Mouse (Mus musculus) liver, postnatal 0 days (tissue): Measurements from ENCODE around the gene 6030408B16Rik. TPM values are rescaled to one million over a fixed set of nuclear protein-coding genes. Genes with fewer than 3 reads are reported as not detected.

Source experiments
- ATAC-seq: fragments of 200-750 bp; cut with Nextera tagmentation; 2 replicates; pipeline ENCODE4 v1.8.0; 2017; ENCODE audit warnings: mild to moderate bottlenecking, moderate library complexity
- DNase-seq: peaks from one replicate; pipeline ENCODE4 v3.0.0-alpha.2; 2016
- H3K27ac ChIP-seq: fragments of 300-500 bp; sonication (generic); 2 replicates; pipeline ENCODE4 v1.5.1; 2014; ENCODE audit warnings: antibody characterized with exemption, moderate library complexity, mild to moderate bottlenecking, low read depth
- H3K27me3 ChIP-seq: fragments of 300-500 bp; sonication (generic); 2 replicates; pipeline ENCODE4 v1.6.1; 2014; ENCODE audit warnings: low read length, control low read depth, mixed read lengths; ENCODE audit not compliant: insufficient read depth
- H3K36me3 ChIP-seq: fragments of 300-500 bp; sonication (generic); replicated peaks from 2 replicates; pipeline ENCODE4 v1.6.1; 2014; ENCODE audit warnings: mild to moderate bottlenecking, control low read depth, low read length, moderate library complexity, mixed read lengths; ENCODE audit not compliant: insufficient read depth
- H3K4me1 ChIP-seq: fragments of 300-500 bp; sonication (generic); 2 replicates; pipeline ENCODE4 v1.6.1; 2014; ENCODE audit warnings: antibody characterized with exemption, mild to moderate bottlenecking, control low read depth; ENCODE audit not compliant: insufficient read depth
- H3K4me2 ChIP-seq: fragments of 300-500 bp; sonication (generic); 2 replicates; pipeline ENCODE4 v1.6.1; 2014; ENCODE audit warnings: low read depth, mild to moderate bottlenecking, low read length, moderate library complexity, mixed read lengths
- H3K4me3 ChIP-seq: fragments of 300-500 bp; sonication (generic); 2 replicates; pipeline ENCODE4 v1.5.1; 2014; ENCODE audit warnings: low read depth, low read length
- H3K9ac ChIP-seq: fragments of 300-500 bp; sonication (generic); replicated peaks from 2 replicates; pipeline ENCODE4 v1.6.1; 2014; ENCODE audit warnings: mild to moderate bottlenecking, moderate library complexity
- H3K9me3 ChIP-seq: fragments of 300-500 bp; sonication (generic); 2 replicates; pipeline ENCODE4 v1.6.1; 2016; ENCODE audit warnings: mild to moderate bottlenecking, control low read depth, low read length, mixed read lengths
- CTCF ChIP-seq: sonication (generic); IDR thresholded peaks from 2 replicates; pipeline ENCODE4 v1.5.1; 2016; ENCODE audit warnings: antibody characterized with exemption, low read depth
- EP300 ChIP-seq: IDR thresholded peaks from 2 replicates; pipeline ENCODE4 v1.6.1; 2016; ENCODE audit warnings: antibody characterized with exemption, low read depth, mild to moderate bottlenecking
- WGBS: fragments of 180-500 bp; shearing (Covaris S2); extraction: QIAGEN DNeasy Blood & Tissue Kit; methylation state at CpG from one replicate; pipeline ENCODE4 v1.1.7; 2014; ENCODE audit not compliant: insufficient replicate concordance; 5-methylcytosine and 5-hydroxymethylcytosine counted together
- polyA plus RNA-seq: library from polyadenylated mRNA; unstranded; fragments of >200 nt; fragmentation: Nextera tagmentation; extraction: Ambion mirVana; gene quantifications from 2 replicates; pipeline ENCODE4 v1.2.1, GENCODE M21; 2015

Gene 6030408B16Rik
- polyA plus RNA-seq, 1 experiment from 2014 or later = 0.36 TPM

GRCm38 (mm10) chr15:101274380-101274779 lies 18.6 kb upstream of the 6030408B16Rik start:
- Histone ChIP-seq H3K4me2 (no peak overlapping the region), H3K27me3 (0 out of 2 replicates have a peak, but pooled peaks cover under 1% of the 10 kb centered on the region), H3K4me3 (no peak overlapping the region), H3K27ac (no peak overlapping the region), H3K36me3 (peaks cover 12% of the 10 kb centered on the region), H3K9ac (no peak overlapping the region), H3K9me3 (no peaks in the 10 kb centered on the region), H3K4me1 (no peaks in the 10 kb centered on the region)
- no peak for ATAC-seq
- WGBS = 30% methylated on average over 6 of the region's 6 CpGs
- no peak for TF ChIP-seq CTCF
- no peak for TF ChIP-seq EP300
- DNase-seq = no peak

GRCm38 (mm10) chr15:101277351-101277899 lies 15.6 kb upstream of the 6030408B16Rik start:
- Histone ChIP-seq H3K4me2 (no peak overlapping the region), H3K4me3 (no peak overlapping the region), H3K36me3 (peaks cover 7% of the 10 kb centered on the region), H3K27ac (no peak overlapping the region), H3K9me3 (no peaks in the 10 kb centered on the region), H3K4me1 (no peaks in the 10 kb centered on the region), H3K27me3 (no peaks in the 10 kb centered on the region), H3K9ac (no peak overlapping the region)
- TF ChIP-seq EP300 (no peak), CTCF (no peak)
- no peak for ATAC-seq
- WGBS = 75% methylated on average over 11 of the region's 11 CpGs
- no peak for DNase-seq

DNA sequence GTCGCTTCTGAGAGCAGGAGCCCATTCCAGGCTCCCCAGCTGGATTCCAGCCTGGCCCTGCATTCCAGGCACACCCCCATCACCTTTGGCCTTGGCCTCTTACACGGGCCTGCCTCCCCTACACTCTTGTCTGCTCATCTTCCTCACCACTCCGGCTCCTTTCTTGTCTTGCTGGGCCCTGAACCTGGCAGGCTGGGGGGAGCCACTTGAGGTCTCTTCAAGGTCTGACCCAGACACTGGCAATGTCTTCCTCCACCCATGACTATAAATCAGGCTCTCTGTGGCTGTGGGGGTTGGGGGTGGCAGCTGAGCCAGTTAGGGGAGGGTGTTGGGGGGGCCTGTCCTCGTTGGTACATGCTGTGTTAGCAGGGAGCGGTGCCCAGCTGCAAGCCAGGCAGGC lies 14.4 kb upstream of the 6030408B16Rik start:
- no peak overlapping the region for H3K4me3 ChIP-seq
- TF ChIP-seq EP300 (no peak), CTCF (no peak)
- H3K9ac ChIP-seq = no peak overlapping the region
- no peak overlapping the region for H3K27ac ChIP-seq
- 0 out of 2 replicates have a peak, but pooled peaks cover 2% of the 10 kb centered on the region for H3K36me3 ChIP-seq
- H3K4me1 ChIP-seq = no peaks in the 10 kb centered on the region
- H3K9me3 ChIP-seq = no peaks in the 10 kb centered on the region
- WGBS = 54% methylated on average over 5 of the region's 5 CpGs
- DNase-seq (no peak), ATAC-seq (no peak)
- no peaks in the 10 kb centered on the region for H3K27me3 ChIP-seq
- H3K4me2 ChIP-seq = no peak overlapping the region

DNA sequence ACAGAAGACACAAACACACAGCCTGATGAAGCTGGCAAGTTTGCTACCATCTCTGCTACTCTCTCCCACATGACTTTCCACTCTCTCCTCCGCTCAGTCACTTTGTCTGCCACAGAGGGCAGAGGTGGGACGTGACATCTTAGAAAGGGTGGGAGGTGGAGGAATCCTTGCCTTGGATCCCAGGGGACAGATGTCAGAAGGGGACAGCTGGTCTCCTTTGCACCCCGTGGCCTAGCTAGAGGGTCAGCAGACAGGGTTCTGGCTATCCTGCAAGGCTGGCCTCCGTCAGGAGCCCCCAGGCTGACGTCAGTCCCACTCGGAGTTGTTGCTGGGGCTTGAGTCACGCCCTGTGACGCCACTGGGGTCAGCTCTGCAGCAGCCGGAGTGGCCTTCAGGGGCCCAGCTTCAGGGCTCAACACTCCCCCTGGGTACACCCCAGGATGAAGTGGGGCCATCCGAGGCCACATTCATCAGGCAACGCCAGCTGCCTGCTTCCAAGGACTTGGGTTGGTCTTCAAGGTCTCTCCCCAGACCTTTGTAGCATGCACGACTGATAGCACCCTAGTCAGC lies 13.5 kb upstream of the 6030408B16Rik start:
- Histone ChIP-seq H3K4me1 (no peaks in the 10 kb centered on the region), H3K4me2 (no peak overlapping the region), H3K9me3 (no peaks in the 10 kb centered on the region), H3K27ac (no peak overlapping the region), H3K9ac (no peak overlapping the region), H3K27me3 (no peaks in the 10 kb centered on the region), H3K36me3 (no peaks in the 10 kb centered on the region), H3K4me3 (no peak overlapping the region)
- no peak for DNase-seq
- WGBS = 69% methylated on average over 12 of the region's 12 CpGs
- no peak for ATAC-seq
- no peak for TF ChIP-seq EP300
- no peak for TF ChIP-seq CTCF

GRCm38 (mm10) chr15:101282471-101282870 lies 10.5 kb upstream of the 6030408B16Rik start:
- 56% methylated on average over 5 of the region's 5 CpGs for WGBS
- H3K27me3 ChIP-seq = no peaks in the 10 kb centered on the region
- no peak overlapping the region for H3K4me2 ChIP-seq
- DNase-seq (no peak), ATAC-seq (no peak)
- no peak overlapping the region for H3K9ac ChIP-seq
- H3K36me3 ChIP-seq = peaks cover 14% of the 10 kb centered on the region
- H3K27ac ChIP-seq = no peak overlapping the region
- H3K4me3 ChIP-seq = no peak overlapping the region
- no peaks in the 10 kb centered on the region for H3K9me3 ChIP-seq
- TF ChIP-seq CTCF (no peak), EP300 (no peak)
- H3K4me1 ChIP-seq = peaks cover 19% of the 10 kb centered on the region

DNA sequence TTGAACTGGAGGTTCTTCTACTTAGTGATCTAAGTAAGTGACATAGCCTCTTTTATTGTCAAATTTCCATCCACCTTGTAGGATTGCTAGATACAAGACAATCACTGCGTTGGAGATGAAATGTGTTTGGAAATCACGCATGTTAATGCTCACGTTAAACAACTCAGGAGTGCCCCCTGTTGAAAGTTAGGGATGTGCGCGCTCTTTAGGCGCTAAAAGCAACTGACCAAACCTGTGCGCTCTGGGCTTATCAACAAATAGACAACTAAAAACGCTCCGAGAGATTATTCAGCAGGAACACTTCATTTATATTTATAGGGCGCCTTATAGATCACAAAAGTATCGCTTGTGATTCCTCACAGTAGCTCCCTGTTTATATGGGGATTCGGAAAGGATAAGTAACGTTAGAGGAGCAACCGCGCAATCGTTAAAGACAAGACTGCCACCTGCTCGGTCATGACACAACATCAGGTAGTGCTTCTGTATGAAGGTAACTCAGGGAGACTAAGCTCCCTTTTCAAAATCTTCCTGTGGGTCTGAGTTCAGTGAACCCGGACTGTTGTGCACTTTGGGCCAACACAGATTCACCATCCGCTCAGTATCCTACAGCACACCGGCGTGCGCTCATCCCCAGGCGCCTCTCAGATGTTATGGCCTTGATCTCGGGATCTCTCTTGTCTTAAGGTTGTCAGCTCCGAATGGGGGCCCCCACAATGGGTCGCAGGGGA lies 9.7 kb upstream of the 6030408B16Rik start:
- H3K4me3 ChIP-seq = peak overlapping the region; percentile 90
- DNase-seq (peak; percentile 52), ATAC-seq (peak; percentile 29; the same call in 1 of the 2 replicates)
- peaks cover 19% of the 10 kb centered on the region for H3K4me1 ChIP-seq
- H3K9ac ChIP-seq = peak overlapping the region; percentile 94
- H3K27ac ChIP-seq = peak overlapping the region; percentile 90
- TF ChIP-seq EP300 (no peak), CTCF (peak; percentile 82)
- under 1% methylated on average over 26 of the region's 26 CpGs for WGBS
- H3K4me2 ChIP-seq = peak overlapping the region; percentile 88
- H3K9me3 ChIP-seq = no peaks in the 10 kb centered on the region
- H3K27me3 ChIP-seq = no peaks in the 10 kb centered on the region
- H3K36me3 ChIP-seq = peaks cover 23% of the 10 kb centered on the region
